Mouse (Mus musculus): Measurements from ENCODE around the gene Rapgef5. TPM values are rescaled to one million over a fixed set of nuclear protein-coding genes. Genes with fewer than 3 reads are reported as not detected.
A peak's percentile ranks its signal among the peaks of the same experiment; 100 is the strongest.

Gene Rapgef5
- total and polyA plus RNA-seq, 3 experiments, result 4.2 to 6.8 (median 4.8) TPM

DNA sequence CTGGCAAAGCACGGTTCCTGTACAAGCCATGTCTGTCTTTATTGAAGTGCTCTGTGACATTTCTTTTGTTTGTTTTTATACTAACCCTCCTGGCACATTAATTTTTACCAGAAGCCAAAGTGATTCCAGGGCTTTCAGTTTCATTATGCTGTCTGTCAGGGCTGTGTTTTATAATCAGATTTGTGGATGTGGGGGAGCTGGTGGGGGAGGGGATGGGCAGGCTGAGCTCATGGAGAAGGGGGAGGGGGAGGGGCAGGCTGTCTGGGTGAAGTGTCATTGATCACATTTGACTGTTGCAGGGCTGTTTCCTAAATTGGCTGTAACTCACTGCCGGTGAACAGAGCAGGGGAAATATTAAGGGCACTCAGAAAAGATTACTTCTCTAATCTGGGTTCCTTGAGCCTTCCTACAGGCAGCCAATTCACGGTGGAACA, 211.9 kb downstream of the Rapgef5 start:
- no peak overlapping the region for H3K27ac ChIP-seq (ENCODE audit: insufficient read depth, low read depth)
- dilution Hi-C loops (cut with MboI; ENCODE audit: extremely low pct_ligation_motif_present, extremely low pct_unique_long_range_greater_than_20kb, low sequenced_read_pairs), result no loop called here

GRCm38 (mm10) chr12:117733611-117734010, 217.3 kb downstream of the Rapgef5 start:
- H3K27ac ChIP-seq (ENCODE audit: insufficient read depth, low read depth), result no peak overlapping the region
- no peak overlapping the region for H3K4me3 ChIP-seq (replicated peaks in 1 of 3; ENCODE audit: low read depth in 2 of 3, low read length in 2 of 3, poor library complexity in 1 of 3)
- H3K4me1 ChIP-seq (ENCODE audit: control insufficient read depth in 1 of 2, insufficient read depth in 2 of 2), result peaks cover 4 to 32% of the 10 kb centered on the region in 2 experiments; a peak in 3 of 4 replicates
- in situ Hi-C loops (cut with MboI; ENCODE audit: low pct_ligation_motif_present, low pct_unique_long_range_greater_than_20kb, low sequenced_read_pairs) (no loop called here), dilution Hi-C loops (cut with MboI; ENCODE audit: extremely low pct_ligation_motif_present, extremely low pct_unique_long_range_greater_than_20kb, low sequenced_read_pairs) (no loop called here)
- no peak overlapping the region for H3K9ac ChIP-seq (ENCODE audit: insufficient read depth, low read depth)
- H3K27me3 ChIP-seq (replicated peaks), result no peaks in the 10 kb centered on the region
- no peaks in the 10 kb centered on the region for H3K79me2 ChIP-seq (replicated peaks; ENCODE audit: control insufficient read depth, extremely low read depth, insufficient read depth, poor library complexity, severe bottlenecking)
- DNase-seq (ENCODE audit: extremely low read depth), result no peak
- peaks cover 0 to 12% of the 10 kb centered on the region in 2 experiments for H3K36me3 ChIP-seq (replicated peaks in 1 of 2; ENCODE audit: control insufficient read depth in 1 of 2, insufficient read depth in 1 of 2, low read length in 1 of 2)
- TF ChIP-seq USF1 (IDR thresholded peaks at IDR 0.05; ENCODE audit: low read depth, low read length) (no peak), TCF12 (IDR thresholded peaks at IDR 0.05; ENCODE audit: low read depth, low read length) (no peak), RAD21 (IDR thresholded peaks at IDR 0.05; ENCODE audit: low read depth, low read length) (no peak), MAX (IDR thresholded peaks at IDR 0.05; ENCODE audit: low read length) (no peak), UBTF (IDR thresholded peaks at IDR 0.05; ENCODE audit: low read depth, low read length) (no peak), SMC3 (IDR thresholded peaks at IDR 0.05; ENCODE audit: low read depth, low read length) (no peak), ZKSCAN1 (IDR thresholded peaks at IDR 0.05; ENCODE audit: borderline replicate concordance, low read depth, low read length) (no peak), CHD2 (IDR thresholded peaks at IDR 0.05; ENCODE audit: low read length) (no peak), CTCF (conservative IDR thresholded peaks at IDR 0.05 in 1 of 2, IDR thresholded peaks at IDR 0.05 in 1 of 2; ENCODE audit: low read depth in 2 of 2, low read length in 2 of 2) (no peak), SIN3A (IDR thresholded peaks at IDR 0.05; ENCODE audit: low read length) (no peak), HCFC1 (IDR thresholded peaks at IDR 0.05; ENCODE audit: low read depth, low read length) (no peak)
- H3K4me2 ChIP-seq (ENCODE audit: insufficient read depth, low read depth, poor library complexity, severe bottlenecking), result no peak overlapping the region
- no peaks in the 10 kb centered on the region for H3K9me3 ChIP-seq (replicated peaks; ENCODE audit: low read length)

More for the DNA sequence above, 211.9 kb downstream of the Rapgef5 start:
- H3K36me3 ChIP-seq (replicated peaks in 1 of 2; ENCODE audit: control insufficient read depth in 1 of 2, insufficient read depth in 1 of 2, low read length in 1 of 2), result peaks cover 0 to 7% of the 10 kb centered on the region in 2 experiments
- no peaks in the 10 kb centered on the region for H3K27me3 ChIP-seq (replicated peaks)
- TF ChIP-seq POLR2AphosphoS2 (IDR thresholded peaks at IDR 0.05; ENCODE audit: low read depth, low read length), result no peak
- TF ChIP-seq CHD2 (IDR thresholded peaks at IDR 0.05; ENCODE audit: low read length), result peak; percentile 53
- in situ Hi-C loops (cut with MboI; ENCODE audit: low pct_ligation_motif_present, low pct_unique_long_range_greater_than_20kb, low sequenced_read_pairs), result no loop called here
- H3K9ac ChIP-seq (ENCODE audit: insufficient read depth, low read depth), result no peak overlapping the region
- H3K4me1 ChIP-seq (ENCODE audit: control insufficient read depth in 1 of 2, insufficient read depth in 2 of 2), result peaks cover 0 to 21% of the 10 kb centered on the region in 2 experiments; a peak in 2 of 4 replicates
- H3K4me2 ChIP-seq (ENCODE audit: insufficient read depth, low read depth, poor library complexity, severe bottlenecking), result no peak overlapping the region
- H3K79me2 ChIP-seq (replicated peaks; ENCODE audit: control insufficient read depth, extremely low read depth, insufficient read depth, poor library complexity, severe bottlenecking), result no peaks in the 10 kb centered on the region
- DNase-seq (ENCODE audit: extremely low read depth), result peak; percentile 51
- H3K4me3 ChIP-seq (replicated peaks in 1 of 3; ENCODE audit: low read depth in 2 of 3, low read length in 2 of 3, poor library complexity in 1 of 3), result peak overlapping the region in 1 of 3 experiments; percentile 39
- no peaks in the 10 kb centered on the region for H3K9me3 ChIP-seq (replicated peaks; ENCODE audit: low read length)

DNA sequence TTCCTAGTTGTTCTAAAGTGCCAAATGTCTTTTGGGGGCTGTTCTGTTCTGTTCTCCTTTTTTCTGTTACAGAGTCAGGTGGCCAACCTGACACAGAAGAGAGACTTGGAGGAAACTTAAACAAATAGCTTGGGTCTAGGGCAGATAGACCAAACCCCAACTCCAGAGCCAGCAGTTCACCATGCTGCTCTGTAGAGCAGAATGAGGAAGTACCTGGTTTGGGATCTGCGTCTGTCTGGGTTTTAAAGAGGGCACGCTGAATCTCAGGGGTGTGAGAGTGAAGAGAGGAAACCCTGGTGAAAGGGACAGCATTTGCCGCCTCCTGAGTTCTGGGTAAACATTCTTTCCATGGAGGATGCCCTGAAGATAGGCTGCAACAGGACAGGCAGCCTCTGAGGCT, 219.9 kb downstream of the Rapgef5 start:
- peaks cover 4 to 24% of the 10 kb centered on the region in 2 experiments; a peak in 3 of 4 replicates for H3K4me1 ChIP-seq (ENCODE audit: control insufficient read depth in 1 of 2, insufficient read depth in 2 of 2)
- 0 out of 2 replicates have a peak overlapping the region, but pooled peaks have one; percentile 27 for H3K4me2 ChIP-seq (ENCODE audit: insufficient read depth, low read depth, poor library complexity, severe bottlenecking)
- H3K9ac ChIP-seq (ENCODE audit: insufficient read depth, low read depth), result no peak overlapping the region
- H3K27ac ChIP-seq (ENCODE audit: insufficient read depth, low read depth), result no peak overlapping the region
- TF ChIP-seq IRF4 (IDR thresholded peaks at IDR 0.05; ENCODE audit: low read depth, low read length), result 0 out of 2 replicates have a peak, but pooled peaks have one; percentile 13
- TF ChIP-seq MAX (IDR thresholded peaks at IDR 0.05; ENCODE audit: low read length), result 0 out of 2 replicates have a peak, but pooled peaks have one; percentile 30
- no peak for TF ChIP-seq ZC3H11A (IDR thresholded peaks at IDR 0.05; ENCODE audit: low read depth, low read length)
- TF ChIP-seq BHLHE40 (IDR thresholded peaks at IDR 0.05; ENCODE audit: low read depth, low read length), result no peak
- TF ChIP-seq SMC3 (IDR thresholded peaks at IDR 0.05; ENCODE audit: low read depth, low read length), result no peak
- no peak for TF ChIP-seq CHD1 (IDR thresholded peaks at IDR 0.05; ENCODE audit: low read depth, low read length)
- TF ChIP-seq RAD21 (IDR thresholded peaks at IDR 0.05; ENCODE audit: low read depth, low read length), result no peak
- TF ChIP-seq TCF12 (IDR thresholded peaks at IDR 0.05; ENCODE audit: low read depth, low read length), result no peak
- TF ChIP-seq USF1 (IDR thresholded peaks at IDR 0.05; ENCODE audit: low read depth, low read length), result no peak
- peak; percentile 54 for TF ChIP-seq ELF1 (IDR thresholded peaks at IDR 0.05; ENCODE audit: low read depth, low read length)
- dilution Hi-C loops (cut with MboI; ENCODE audit: extremely low pct_ligation_motif_present, extremely low pct_unique_long_range_greater_than_20kb, low sequenced_read_pairs) (no loop called here), in situ Hi-C loops (cut with MboI; ENCODE audit: low pct_ligation_motif_present, low pct_unique_long_range_greater_than_20kb, low sequenced_read_pairs) (no loop called here)
- no peaks in the 10 kb centered on the region for H3K27me3 ChIP-seq (replicated peaks)
- no peak overlapping the region for H3K4me3 ChIP-seq (replicated peaks in 1 of 3; ENCODE audit: low read depth in 2 of 3, low read length in 2 of 3, poor library complexity in 1 of 3)
- H3K36me3 ChIP-seq (replicated peaks in 1 of 2; ENCODE audit: control insufficient read depth in 1 of 2, insufficient read depth in 1 of 2, low read length in 1 of 2), result peaks cover 0 to 14% of the 10 kb centered on the region in 2 experiments
- no peaks in the 10 kb centered on the region for H3K9me3 ChIP-seq (replicated peaks; ENCODE audit: low read length)
- H3K79me2 ChIP-seq (replicated peaks; ENCODE audit: control insufficient read depth, extremely low read depth, insufficient read depth, poor library complexity, severe bottlenecking), result no peaks in the 10 kb centered on the region
- peak; percentile 69 for DNase-seq (ENCODE audit: extremely low read depth)

Measured in CH12.LX (cell line).